Mouse (Mus musculus): Measurements from ENCODE around the gene Hps6.
"Not testable (repeated sequence)": the region's sequence is repeated elsewhere in the genome, so short reads cannot be mapped to it uniquely, and the experiment has no call there.

The Hps6 gene

DNA sequence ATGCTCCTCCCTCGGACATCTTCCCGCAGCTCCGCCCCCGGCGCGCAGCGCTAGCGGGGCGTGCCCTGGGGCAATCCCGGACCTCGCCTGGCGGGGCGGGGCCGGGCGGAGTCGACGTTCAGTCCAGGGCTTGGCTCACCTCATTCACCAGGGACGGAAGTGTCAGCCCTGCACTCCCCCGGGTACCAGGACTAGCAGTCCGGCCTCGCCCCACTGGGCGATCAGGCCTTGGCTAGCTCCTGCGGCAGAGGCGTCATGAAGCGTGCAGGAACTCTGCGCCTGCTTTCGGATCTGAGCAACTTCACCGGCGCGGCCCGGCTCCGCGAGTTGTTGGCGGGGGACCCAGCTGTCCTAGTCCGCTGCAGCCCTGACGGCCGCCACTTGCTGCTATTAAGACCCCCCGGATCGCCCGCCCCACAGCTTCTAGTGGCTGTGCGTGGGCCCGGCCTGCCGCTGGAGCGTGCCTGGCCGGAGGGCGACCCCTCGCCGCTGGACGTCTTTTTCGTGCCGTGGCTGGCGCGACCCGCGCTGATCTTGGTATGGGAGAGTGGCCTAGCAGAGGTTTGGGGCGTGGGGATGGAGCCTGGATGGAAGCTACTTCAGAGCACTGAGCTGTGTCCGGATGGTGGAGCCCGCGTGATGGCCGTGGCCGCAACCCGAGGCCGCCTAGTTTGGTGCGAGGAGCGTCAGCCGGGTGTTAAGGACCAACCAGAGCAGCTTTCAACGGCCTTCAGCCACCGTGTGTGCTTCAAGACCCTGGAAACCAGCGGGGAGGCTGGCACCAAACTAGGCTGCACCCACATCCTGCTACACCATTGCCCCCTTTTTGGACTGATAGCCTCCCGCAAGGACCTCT lies at the start of gene Hps6:
Gene Hps6, plus strand, starts transcription at position 138 of the 856 bp plus-strand sequence.
- DNase-seq (ENCODE audit: extremely low read depth, insufficient read length, low spot score) = peak; percentile 98

DNA sequence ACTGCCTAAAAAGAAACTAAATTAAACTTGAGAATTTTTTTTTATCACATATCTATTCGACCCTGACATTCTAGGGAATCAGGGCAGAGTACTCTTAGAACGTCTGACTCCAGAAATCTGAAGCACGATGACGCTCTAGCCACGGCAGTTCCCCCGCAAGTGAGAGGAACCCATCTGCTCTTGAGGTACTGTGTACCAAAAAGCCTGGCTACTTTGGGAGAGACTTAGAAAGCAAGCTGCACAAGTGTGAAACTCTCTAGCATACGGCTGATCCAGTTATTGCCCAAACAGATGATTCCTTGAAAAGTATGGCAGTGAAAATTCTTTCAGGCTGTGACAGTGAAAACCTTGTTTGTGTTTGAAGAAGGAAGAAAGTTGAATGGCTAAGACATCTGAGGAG lies 46.6 kb upstream of the Hps6 start:
- DNase-seq (ENCODE audit: extremely low read depth, insufficient read length, low spot score) = no peak

GRCm38 (mm10) chr19:45960770-45961169 lies 42.5 kb upstream of the Hps6 start:
- no peak for DNase-seq (ENCODE audit: extremely low read depth, insufficient read length, low spot score)

DNA sequence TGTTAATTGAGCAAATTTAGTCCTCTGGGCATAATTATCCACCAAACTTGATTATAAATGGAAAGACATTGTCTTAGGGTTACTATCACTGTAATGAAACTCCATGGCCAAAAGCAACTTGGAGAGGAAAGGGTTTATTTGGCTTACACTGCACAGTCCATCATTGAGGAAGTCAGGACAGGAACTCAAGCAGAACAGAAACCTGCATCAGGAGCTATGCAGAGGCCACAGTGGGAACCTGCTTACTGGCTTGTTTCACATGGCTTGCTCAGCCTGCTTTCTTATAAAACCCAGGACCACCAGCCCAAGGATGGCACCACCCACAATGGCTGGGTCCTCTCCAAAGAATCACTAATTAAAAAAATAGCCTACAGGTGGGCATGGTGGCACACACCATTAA lies 18.9 kb upstream of the Hps6 start:
- no peak for DNase-seq (ENCODE audit: extremely low read depth, insufficient read length, low spot score)

GRCm38 (mm10) chr19:45988238-45988637 lies 15.1 kb upstream of the Hps6 start:
- DNase-seq (ENCODE audit: extremely low read depth, insufficient read length, low spot score) = peak; percentile 14

DNA sequence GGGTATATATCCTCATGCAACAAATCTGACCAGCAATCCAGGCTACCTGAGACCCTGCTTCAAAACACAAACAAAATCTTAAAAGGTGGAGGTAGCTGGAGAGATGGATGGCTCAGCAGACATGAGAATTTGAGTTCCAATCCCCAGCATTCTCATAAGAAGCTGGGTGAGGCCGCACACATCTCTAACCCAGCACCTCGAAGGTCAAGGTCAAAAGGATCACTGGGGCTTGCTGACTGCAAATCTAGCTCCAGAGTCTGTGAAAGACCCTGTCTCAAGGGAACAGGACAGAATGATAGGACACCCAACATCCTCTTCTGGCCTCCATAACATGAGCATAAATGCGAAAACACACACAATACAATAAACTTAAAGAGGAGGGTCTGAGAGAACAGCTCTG lies 12.1 kb upstream of the Hps6 start:
- DNase-seq (ENCODE audit: extremely low read depth, insufficient read length, low spot score) = no peak

GRCm38 (mm10) chr19:45993441-45993840 lies 9.9 kb upstream of the Hps6 start:
- DNase-seq (ENCODE audit: extremely low read depth, insufficient read length, low spot score) = not testable (repeated sequence)

DNA sequence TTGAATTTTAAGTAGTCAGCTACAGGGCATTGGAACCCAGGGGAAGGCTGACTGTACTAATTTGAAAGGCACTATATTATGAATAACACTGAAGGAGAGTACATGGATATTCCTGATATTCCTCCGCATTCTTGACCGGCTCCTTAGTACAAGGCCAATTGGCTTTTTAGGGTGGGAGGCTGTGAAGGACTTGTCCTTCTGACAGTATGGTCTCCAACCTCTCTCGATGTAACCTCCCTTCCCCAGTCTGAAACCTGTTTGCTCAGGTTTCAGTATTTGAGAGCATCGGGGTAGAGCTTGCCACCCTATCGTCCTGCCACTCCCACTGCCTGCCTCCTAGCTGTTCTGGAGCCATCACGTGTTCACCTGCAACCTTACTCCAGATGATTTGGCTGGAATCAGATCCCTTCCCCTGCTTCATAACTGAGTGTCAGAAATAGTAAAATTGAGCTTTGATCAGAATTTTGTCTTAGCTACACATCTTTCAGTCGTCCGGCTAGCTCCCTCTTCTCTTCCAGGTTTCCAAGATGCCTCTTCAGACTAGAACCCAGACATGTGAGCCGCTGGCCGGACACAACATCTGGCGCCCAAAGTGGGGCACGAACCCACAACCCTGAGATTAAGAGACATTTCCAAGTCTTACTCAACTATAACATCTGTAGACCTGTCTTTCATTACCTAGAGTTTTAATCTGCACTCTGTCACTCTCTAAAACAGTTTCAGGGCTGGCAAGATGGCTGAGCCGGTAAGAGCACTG lies 9.1 kb upstream of the Hps6 start:
- DNase-seq (ENCODE audit: extremely low read depth, insufficient read length, low spot score) = no peak

GRCm38 (mm10) chr19:45997365-45997764 lies 5.9 kb upstream of the Hps6 start:
- DNase-seq (ENCODE audit: extremely low read depth, insufficient read length, low spot score) = no peak

DNA sequence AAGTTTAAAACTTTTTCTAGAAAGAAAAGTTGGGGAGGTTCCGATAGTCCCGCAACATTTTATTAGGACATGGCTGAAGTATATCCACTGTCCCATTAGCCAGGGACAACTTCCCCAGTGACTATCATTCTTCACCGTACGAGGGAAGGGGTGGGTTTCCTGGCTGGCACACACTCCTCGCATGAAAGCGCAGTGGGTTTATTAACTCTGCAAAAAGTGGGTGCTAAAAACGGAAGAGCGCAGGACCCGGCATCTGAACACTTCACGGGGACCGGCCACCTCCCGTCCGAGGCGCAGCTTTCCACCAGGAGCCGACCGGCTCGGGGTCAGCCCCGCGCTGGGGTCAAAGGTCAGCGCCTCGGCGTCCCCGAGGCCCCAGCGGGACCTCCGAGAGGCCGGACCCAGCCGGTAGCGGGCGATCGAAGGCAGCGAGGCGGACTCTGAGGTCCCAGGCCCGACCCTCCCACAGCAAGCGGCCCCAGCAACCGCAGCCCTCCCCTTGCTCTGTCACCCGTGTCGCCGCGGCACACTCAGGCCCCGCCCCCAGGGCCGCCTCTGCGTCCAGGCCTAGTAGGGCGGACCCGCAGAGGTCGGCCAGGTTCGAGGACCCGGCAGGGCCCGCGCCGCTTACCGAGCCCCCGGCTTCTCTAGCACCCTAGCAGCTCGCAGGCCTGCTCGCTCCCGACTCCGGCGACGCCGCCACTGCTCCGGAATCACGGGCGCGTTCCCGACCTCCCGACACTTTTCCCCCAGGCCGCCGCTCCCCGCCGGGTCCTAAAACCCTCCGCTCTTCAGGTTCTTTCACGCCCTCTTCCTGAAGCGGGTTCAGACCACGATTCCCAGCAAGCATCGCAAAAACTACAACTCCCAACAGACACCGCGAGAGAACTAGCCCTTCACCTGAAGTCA lies 5.3 kb upstream of the Hps6 start, which contains the start of gene Armh3:
Gene Armh3, minus strand, starts transcription at position 704 of the 909 bp plus-strand sequence.
- peak; percentile 95 for DNase-seq (ENCODE audit: extremely low read depth, insufficient read length, low spot score)

DNA sequence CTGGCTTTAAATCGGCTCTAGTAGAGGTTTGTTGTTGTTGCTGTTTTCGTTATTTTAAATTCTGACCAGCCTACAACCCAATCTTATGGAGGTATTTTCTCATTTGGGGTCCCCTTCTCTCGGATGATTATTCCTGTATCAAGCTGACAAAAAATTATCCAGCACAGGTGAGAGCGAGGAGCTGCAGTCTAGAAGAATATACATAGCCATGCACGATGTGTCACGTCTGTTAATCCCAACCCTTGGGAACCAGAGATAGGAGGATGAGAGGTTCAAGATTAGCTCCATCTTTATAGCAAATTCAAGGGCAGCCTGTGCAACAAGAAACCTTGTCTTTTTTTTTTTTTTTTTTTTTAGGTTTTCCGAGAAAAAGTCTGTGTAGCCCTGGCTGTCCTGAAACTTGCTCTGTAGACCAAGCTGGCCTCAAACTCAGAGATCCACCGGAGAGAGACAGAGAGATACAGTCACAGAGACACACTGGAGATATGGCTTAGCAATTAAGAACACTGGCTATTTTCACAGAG lies 4.6 kb upstream of the Hps6 start:
- DNase-seq (ENCODE audit: extremely low read depth, insufficient read length, low spot score) = no peak

- DNase-seq (ENCODE audit: extremely low read depth, insufficient read length, low spot score) = no peak
These were observed 3.9 kb upstream of the Hps6 start for GRCm38 (mm10) chr19:45999378-45999777.

GRCm38 (mm10) chr19:46002279-46002678 lies 1.0 kb upstream of the Hps6 start:
- peak; percentile 78 for DNase-seq (ENCODE audit: extremely low read depth, insufficient read length, low spot score)

GRCm38 (mm10) chr19:46004814-46005466 lies 1.6 kb downstream of the Hps6 start:
- DNase-seq (ENCODE audit: extremely low read depth, insufficient read length, low spot score) = peak; percentile 12

DNA sequence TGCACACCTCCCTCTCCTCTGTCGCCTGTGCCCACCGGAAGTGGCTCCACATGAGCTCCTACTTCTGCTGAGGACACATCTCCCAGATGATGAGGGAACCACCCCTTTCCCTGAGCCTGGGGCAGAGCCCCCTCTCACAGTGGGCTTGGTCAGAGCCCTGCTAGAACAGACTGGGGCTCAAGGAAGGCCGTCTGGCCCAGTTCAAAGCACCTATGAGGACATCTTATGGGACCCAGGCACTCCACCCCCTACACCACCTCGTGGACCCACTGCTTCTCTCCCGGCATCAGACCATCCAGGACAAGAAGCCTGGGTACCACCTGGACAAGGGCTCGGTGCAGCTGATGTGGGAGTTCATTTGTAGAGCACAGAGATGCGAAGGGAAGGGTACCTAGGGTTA lies 2.4 kb downstream of the Hps6 start:
- no peak for DNase-seq (ENCODE audit: extremely low read depth, insufficient read length, low spot score)

DNA sequence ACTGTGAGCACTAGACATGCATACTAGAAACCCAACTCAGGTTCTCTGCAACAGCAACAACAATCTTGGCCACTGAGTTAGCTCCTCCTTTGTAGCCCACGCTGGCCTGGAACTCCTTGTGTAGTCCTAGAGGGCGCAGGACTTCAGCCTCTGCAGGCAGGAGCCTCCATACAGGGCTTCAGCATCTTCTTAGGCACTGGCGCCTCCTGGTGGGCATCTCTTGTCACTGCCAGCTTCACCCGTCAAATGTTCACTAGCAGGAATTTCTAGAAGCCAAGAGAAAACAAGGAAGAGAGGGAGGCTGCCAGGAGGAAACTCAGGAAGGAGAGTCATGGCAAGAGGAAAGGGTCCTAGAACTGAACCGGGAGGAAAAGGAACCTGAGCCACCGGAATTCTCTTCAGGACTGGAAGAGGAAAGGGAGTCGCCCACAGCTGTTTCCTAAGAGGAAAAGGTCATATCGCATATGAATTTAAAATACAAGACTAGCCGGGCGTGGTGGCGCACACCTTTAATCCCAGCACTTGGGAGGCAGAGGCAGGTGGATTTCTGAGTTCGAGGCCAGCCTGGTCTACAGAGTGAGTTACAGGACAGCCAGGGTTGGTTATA lies 11.4 kb downstream of the Hps6 start:
- DNase-seq (ENCODE audit: extremely low read depth, insufficient read length, low spot score) = peak; percentile 70

GRCm38 (mm10) chr19:46016023-46016422 lies 12.7 kb downstream of the Hps6 start:
- DNase-seq (ENCODE audit: extremely low read depth, insufficient read length, low spot score) = no peak

GRCm38 (mm10) chr19:46024959-46025358 lies 21.7 kb downstream of the Hps6 start:
- no peak for DNase-seq (ENCODE audit: extremely low read depth, insufficient read length, low spot score)

DNA sequence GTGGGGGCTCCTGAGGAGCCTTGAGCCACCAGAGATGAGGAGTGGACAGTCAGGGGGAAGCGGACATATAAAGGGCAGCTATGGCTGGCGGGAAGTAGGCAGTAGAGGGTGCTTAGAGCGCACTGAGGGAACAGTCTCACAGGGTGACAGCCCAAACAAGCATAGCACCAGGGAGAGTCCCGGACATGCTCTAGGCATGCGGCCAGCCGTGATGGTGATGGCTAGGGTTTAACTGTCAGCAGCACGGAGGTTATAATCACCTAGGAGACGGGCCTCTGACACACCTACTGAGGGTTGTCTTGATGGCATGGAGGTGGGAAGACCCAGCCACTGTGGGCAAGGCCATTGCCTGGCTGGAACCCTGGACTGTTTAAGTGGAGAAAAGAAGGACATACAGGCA lies 23.3 kb downstream of the Hps6 start:
- DNase-seq (ENCODE audit: extremely low read depth, insufficient read length, low spot score) = no peak
